Comparison of ENCODE assay signal across 16 mouse cellular contexts in genomic region chr1:72069056-72069455, GRCm38 (mm10).
A peak's percentile ranks its signal among the peaks of the same experiment; 100 is the strongest.
DNase-seq lines count a peak whose midpoint lies in the region; ATAC-seq lines count a peak whose summit lies in the region.
"Had no signal": no experiment of that assay in that cellular context is flagged by ENCODE, and none has a peak within 500 bp of the region (broad histone marks: within the 10 kb centered on the region; RNA-seq: fewer than 3 reads in every experiment).

No protein-coding gene starts in this region.

- H3K27me3 ChIP-seq in hindbrain, embryonic 16.5 days (replicated peaks; ENCODE audit: control insufficient read depth, insufficient read depth, low read length) = no peaks in the 10 kb centered on the region
- no peaks in the 10 kb centered on the region for H3K27me3 ChIP-seq in hindbrain, embryonic 12.5 days
- no peaks in the 10 kb centered on the region for H3K27me3 ChIP-seq in midbrain, embryonic 15.5 days (replicated peaks)
- H3K27me3 ChIP-seq in midbrain, embryonic 10.5 days (ENCODE audit: low read depth, poor library complexity, severe bottlenecking) = no peaks in the 10 kb centered on the region
- no peaks in the 10 kb centered on the region for H3K27me3 ChIP-seq in forebrain, embryonic 14.5 days (replicated peaks; ENCODE audit: control insufficient read depth, insufficient read depth, low read length)
- H3K27me3 ChIP-seq: heart, embryonic 15.5 days; limb, embryonic 12.5 days; liver, embryonic 15.5 days had no signal

- H3K4me3 ChIP-seq in hindbrain, embryonic 16.5 days (ENCODE audit: low read length) = no peak overlapping the region
- no peak overlapping the region for H3K4me3 ChIP-seq in hindbrain, embryonic 12.5 days
- no peak overlapping the region for H3K4me3 ChIP-seq in midbrain, embryonic 15.5 days
- H3K4me3 ChIP-seq in midbrain, embryonic 10.5 days = no peak overlapping the region
- no peak overlapping the region for H3K4me3 ChIP-seq in forebrain, embryonic 14.5 days (ENCODE audit: low read depth, low read length)
- H3K4me3 ChIP-seq: heart, embryonic 15.5 days; limb, embryonic 12.5 days; liver, embryonic 15.5 days had no signal

- ATAC-seq in hindbrain, embryonic 16.5 days = peak; percentile 69
- no peak for ATAC-seq in hindbrain, embryonic 12.5 days (ENCODE audit: low FRiP score)
- 0 out of 2 replicates have a peak, but pooled peaks have one; percentile 33 for ATAC-seq in midbrain, embryonic 15.5 days (replicated peaks)
- peak; percentile 81 for ATAC-seq in forebrain, embryonic 14.5 days
- ATAC-seq in megakaryocyte-erythroid progenitor cell, adult 5-6 weeks (replicated peaks; ENCODE audit: low FRiP score, low TSS enrichment, poor library complexity, severe bottlenecking) = no peak
- ATAC-seq: CD4-positive, CD25-positive, alpha-beta regulatory T cell, adult 4 months had no signal

- 0 out of 2 replicates have a peak, but pooled peaks cover 2% of the 10 kb centered on the region for H3K4me1 ChIP-seq in hindbrain, embryonic 16.5 days (ENCODE audit: control insufficient read depth, insufficient read depth, low read depth, low read length)
- H3K4me1 ChIP-seq in hindbrain, embryonic 12.5 days = peaks cover 5% of the 10 kb centered on the region; the same call in 1 of the 2 replicates
- H3K4me1 ChIP-seq in midbrain, embryonic 15.5 days = peaks cover 9% of the 10 kb centered on the region
- H3K4me1 ChIP-seq in midbrain, embryonic 10.5 days = no peaks in the 10 kb centered on the region
- peaks cover 10% of the 10 kb centered on the region for H3K4me1 ChIP-seq in forebrain, embryonic 14.5 days (ENCODE audit: control insufficient read depth, insufficient read depth, low read length)
- H3K4me1 ChIP-seq: liver, embryonic 15.5 days had no signal

- no peak overlapping the region for H3K4me2 ChIP-seq in hindbrain, embryonic 16.5 days (ENCODE audit: low read length)
- H3K4me2 ChIP-seq in hindbrain, embryonic 12.5 days (replicated peaks) = no peak overlapping the region
- no peak overlapping the region for H3K4me2 ChIP-seq in midbrain, embryonic 15.5 days
- no peak overlapping the region for H3K4me2 ChIP-seq in forebrain, embryonic 14.5 days (ENCODE audit: low read length)
- H3K4me2 ChIP-seq: heart, embryonic 15.5 days; limb, embryonic 12.5 days; liver, embryonic 15.5 days had no signal

- no peak overlapping the region for H3K27ac ChIP-seq in hindbrain, embryonic 16.5 days (ENCODE audit: low read depth, low read length)
- H3K27ac ChIP-seq in hindbrain, embryonic 12.5 days = no peak overlapping the region
- no peak overlapping the region for H3K27ac ChIP-seq in midbrain, embryonic 15.5 days
- H3K27ac ChIP-seq in midbrain, embryonic 10.5 days (replicated peaks) = no peak overlapping the region
- H3K27ac ChIP-seq in forebrain, embryonic 14.5 days (ENCODE audit: low read depth, low read length) = peak overlapping the region; percentile 40; the same call in 1 of the 2 replicates
- H3K27ac ChIP-seq: heart, embryonic 15.5 days; limb, embryonic 12.5 days; liver, embryonic 15.5 days had no signal

- DNase-seq in midbrain, embryonic 10.5 days (ENCODE audit: low spot score) = no peak
- DNase-seq in forebrain, embryonic 14.5 days (ENCODE audit: low spot score) = peak; percentile 75
- DNase-seq in ovary, adult 18-20 months (ENCODE audit: low spot score) = no peak
- DNase-seq: adrenal gland, postnatal 14 days; cerebellum, adult 9-11 months; heart, adult 18-20 months; kidney, adult 8-10 months; layer of hippocampus, postnatal 36 days had no signal

- no peaks in the 10 kb centered on the region for H3K36me3 ChIP-seq in hindbrain, embryonic 16.5 days (ENCODE audit: control insufficient read depth, insufficient read depth, low read length)
- no peaks in the 10 kb centered on the region for H3K36me3 ChIP-seq in hindbrain, embryonic 12.5 days
- H3K36me3 ChIP-seq in midbrain, embryonic 15.5 days (replicated peaks) = no peaks in the 10 kb centered on the region
- no peaks in the 10 kb centered on the region for H3K36me3 ChIP-seq in midbrain, embryonic 10.5 days
- H3K36me3 ChIP-seq in forebrain, embryonic 14.5 days (ENCODE audit: control insufficient read depth, insufficient read depth, low read length) = no peaks in the 10 kb centered on the region
- H3K36me3 ChIP-seq: heart, embryonic 15.5 days; limb, embryonic 12.5 days; liver, embryonic 15.5 days had no signal

- WGBS in hindbrain, embryonic 16.5 days = 38% methylated on average over 4 of the region's 4 CpGs
- WGBS in hindbrain, embryonic 12.5 days = 73% methylated on average over 4 of the region's 4 CpGs
- WGBS in midbrain, embryonic 15.5 days = 61% methylated on average over 4 of the region's 4 CpGs
- WGBS in midbrain, embryonic 10.5 days = 82% methylated on average over 4 of the region's 4 CpGs
- WGBS in forebrain, embryonic 14.5 days = 20% methylated on average over 4 of the region's 4 CpGs

- no peak overlapping the region for H3K9ac ChIP-seq in hindbrain, embryonic 16.5 days (ENCODE audit: low read depth, low read length)
- H3K9ac ChIP-seq in hindbrain, embryonic 12.5 days = no peak overlapping the region
- H3K9ac ChIP-seq in midbrain, embryonic 15.5 days = no peak overlapping the region
- H3K9ac ChIP-seq in forebrain, embryonic 14.5 days (ENCODE audit: low read length) = no peak overlapping the region
- H3K9ac ChIP-seq: heart, embryonic 15.5 days; limb, embryonic 12.5 days; liver, embryonic 15.5 days had no signal

- no peaks in the 10 kb centered on the region for H3K9me3 ChIP-seq in hindbrain, embryonic 16.5 days (ENCODE audit: control insufficient read depth, low read length)
- no peaks in the 10 kb centered on the region for H3K9me3 ChIP-seq in hindbrain, embryonic 12.5 days (replicated peaks)
- no peaks in the 10 kb centered on the region for H3K9me3 ChIP-seq in midbrain, embryonic 15.5 days
- H3K9me3 ChIP-seq in midbrain, embryonic 10.5 days (replicated peaks) = no peaks in the 10 kb centered on the region
- no peaks in the 10 kb centered on the region for H3K9me3 ChIP-seq in forebrain, embryonic 14.5 days (replicated peaks; ENCODE audit: control insufficient read depth, low read length)
- H3K9me3 ChIP-seq: heart, embryonic 15.5 days; limb, embryonic 12.5 days; liver, embryonic 15.5 days had no signal

Comparison
In these comparisons a context has a peak if more than half of its experiments do, and no peak if none do; other contexts are left out.
1. ATAC-seq: peak in hindbrain, embryonic 16.5 days (single experiment), midbrain, embryonic 15.5 days (single experiment) and forebrain, embryonic 14.5 days (single experiment); none in hindbrain, embryonic 12.5 days (single experiment) and megakaryocyte-erythroid progenitor cell, adult 5-6 weeks (single experiment).